Mouse (Mus musculus) c-Kit-positive CD71-negative TER-119-negative erythroid progenitor cells, embryonic 14.5 days (primary cell): ENCODE measurements around the gene Sorbs1.

Experiments
- DNase-seq: peaks from one replicate; pipeline ENCODE4 v3.0.0-alpha.2; 2013; ENCODE audit warnings: low read depth

The Sorbs1 gene

GRCm38 (mm10) chr19:40478161-40478575, 35.4 kb downstream of the Sorbs1 start:
- no peak for DNase-seq

GRCm38 (mm10) chr19:40477445-40477941, 36.1 kb downstream of the Sorbs1 start:
- DNase-seq: no peak

GRCm38 (mm10) chr19:40476491-40476890, 37.1 kb downstream of the Sorbs1 start:
- DNase-seq: no peak

GRCm38 (mm10) chr19:40471526-40472245, 41.9 kb downstream of the Sorbs1 start:
- no peak for DNase-seq

GRCm38 (mm10) chr19:40469792-40470191, 43.8 kb downstream of the Sorbs1 start:
- DNase-seq: no peak

- DNase-seq: no peak
Observed at GRCm38 (mm10) chr19:40468308-40468707, 45.3 kb downstream of the Sorbs1 start.

GRCm38 (mm10) chr19:40467810-40468209, 45.8 kb downstream of the Sorbs1 start:
- no peak for DNase-seq

GRCm38 (mm10) chr19:40465339-40465738, 48.2 kb downstream of the Sorbs1 start:
- DNase-seq: no peak

GRCm38 (mm10) chr19:40464408-40464807, 49.2 kb downstream of the Sorbs1 start:
- no peak for DNase-seq

- DNase-seq: no peak
Observed at GRCm38 (mm10) chr19:40462892-40463291, 50.7 kb downstream of the Sorbs1 start.

GRCm38 (mm10) chr19:40462481-40462880, 51.1 kb downstream of the Sorbs1 start:
- DNase-seq: no peak

- DNase-seq: no peak
Observed at GRCm38 (mm10) chr19:40461662-40462061, 51.9 kb downstream of the Sorbs1 start.

GRCm38 (mm10) chr19:40460854-40461490, 52.6 kb downstream of the Sorbs1 start:
- no peak for DNase-seq

- DNase-seq: no peak
Observed at GRCm38 (mm10) chr19:40459338-40459737, 54.2 kb downstream of the Sorbs1 start.

- no peak for DNase-seq
Observed at GRCm38 (mm10) chr19:40458806-40459205, 54.8 kb downstream of the Sorbs1 start.

GRCm38 (mm10) chr19:40455248-40455647, 58.3 kb downstream of the Sorbs1 start:
- no peak for DNase-seq

- no peak for DNase-seq
Observed at GRCm38 (mm10) chr19:40454096-40454495, 59.5 kb downstream of the Sorbs1 start.

- no peak for DNase-seq
Observed at GRCm38 (mm10) chr19:40452201-40452600, 61.4 kb downstream of the Sorbs1 start.

GRCm38 (mm10) chr19:40451307-40451706, 62.3 kb downstream of the Sorbs1 start:
- DNase-seq: no peak

- no peak for DNase-seq
Observed at GRCm38 (mm10) chr19:40446525-40446924, 67.1 kb downstream of the Sorbs1 start.

GRCm38 (mm10) chr19:40442377-40442776, 71.2 kb downstream of the Sorbs1 start:
- peak; percentile 7 for DNase-seq

GRCm38 (mm10) chr19:40440951-40441350, 72.6 kb downstream of the Sorbs1 start:
- no peak for DNase-seq

GRCm38 (mm10) chr19:40438907-40439306, 74.7 kb downstream of the Sorbs1 start:
- no peak for DNase-seq
